Mouse (Mus musculus) spleen, postnatal 36 days (tissue): ENCODE results near the gene H2-Ke6.
A peak's percentile ranks its signal among the peaks of the same experiment; 100 is the strongest.
"Not testable (repeated sequence)": the region's sequence is repeated elsewhere in the genome, so short reads cannot be mapped to it uniquely, and the experiment has no call there.

Experiments
- DNase-seq, 2 experiments: peaks; one replicate each; pipeline ENCODE4 v3.0.0; 2022; ENCODE audit warnings: low spot score in 2 of 2, mixed read lengths in 1 of 2

The H2-Ke6 gene

DNA sequence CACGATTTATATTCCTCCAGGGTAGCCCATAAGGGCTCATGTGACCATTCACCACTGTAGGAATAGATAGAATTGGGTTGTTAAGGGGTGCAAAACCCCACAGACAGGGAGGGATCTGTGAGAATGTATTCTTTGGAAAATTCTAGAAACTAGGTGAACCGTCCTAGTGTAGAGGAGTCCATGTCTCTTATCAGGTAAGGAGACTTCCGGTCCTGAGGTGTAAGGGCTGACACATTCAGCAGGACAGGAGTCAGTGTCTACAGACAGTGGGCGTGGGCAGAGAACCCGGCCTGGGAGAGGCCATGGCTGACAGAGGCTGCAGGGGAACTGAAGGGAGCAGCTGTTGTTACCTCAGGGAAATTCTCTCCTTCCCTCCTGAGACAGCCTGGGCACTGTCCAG lies 29.2 kb downstream of the H2-Ke6 start:
- DNase-seq, result not testable (repeated sequence)

DNA sequence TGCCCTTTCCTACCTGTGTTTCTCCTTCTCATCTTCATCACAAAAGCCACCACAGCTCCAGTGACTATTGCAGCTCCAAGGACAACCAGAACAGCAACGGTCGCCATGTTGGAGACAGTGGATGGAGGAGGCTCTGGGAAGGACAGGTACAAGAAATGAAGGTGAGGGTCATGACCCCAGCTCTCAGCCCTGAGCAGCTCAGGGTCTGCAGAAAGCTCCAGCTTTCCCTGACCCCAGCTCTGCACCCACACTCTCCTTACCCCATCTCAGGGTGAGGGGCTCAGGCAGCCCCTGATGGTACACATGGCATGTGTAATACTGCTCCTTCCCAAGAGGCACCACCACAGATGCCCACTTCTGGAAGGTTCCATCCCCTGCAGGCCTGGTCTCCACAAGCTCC lies 30.8 kb downstream of the H2-Ke6 start:
- DNase-seq, result not testable (repeated sequence)

DNA sequence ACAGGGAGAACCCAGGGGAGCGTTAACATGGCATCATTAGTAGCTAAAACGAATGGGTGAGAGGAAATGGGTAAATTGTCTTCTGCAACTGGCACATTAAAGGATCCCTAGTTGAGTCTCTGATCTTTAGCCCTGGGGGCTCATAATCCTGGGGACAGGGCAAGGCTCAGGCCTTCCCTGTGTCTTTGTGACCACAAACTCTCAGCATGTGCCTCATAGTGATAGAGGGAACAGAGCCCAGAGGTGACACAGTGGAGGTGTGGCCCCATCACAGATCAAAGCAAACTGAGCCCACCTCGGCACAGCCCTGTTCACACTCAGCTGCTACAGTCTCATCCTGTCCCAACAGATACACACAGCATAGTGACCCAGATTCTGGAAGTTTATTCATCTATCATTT lies 32.2 kb downstream of the H2-Ke6 start:
- DNase-seq, result no peak

DNA sequence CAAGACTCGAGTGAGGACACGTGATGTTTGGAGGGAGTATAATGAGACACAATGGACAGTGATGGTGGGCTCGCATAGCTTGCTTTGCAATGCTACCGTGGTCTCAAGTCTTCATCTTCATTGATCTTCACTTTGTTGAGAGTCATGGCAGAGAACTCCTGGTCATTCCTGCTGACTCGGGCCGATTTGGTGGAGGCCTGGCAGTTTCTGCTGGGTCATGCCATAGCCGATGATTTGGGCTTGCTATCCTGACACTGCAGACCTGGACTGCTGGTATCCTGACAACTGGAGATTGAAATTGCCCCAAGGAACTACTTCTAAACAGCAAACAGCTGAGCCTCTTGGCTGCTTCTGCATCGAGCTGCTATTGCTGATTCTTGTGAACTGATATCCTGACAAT lies 32.9 kb downstream of the H2-Ke6 start:
- DNase-seq, result no peak

DNA sequence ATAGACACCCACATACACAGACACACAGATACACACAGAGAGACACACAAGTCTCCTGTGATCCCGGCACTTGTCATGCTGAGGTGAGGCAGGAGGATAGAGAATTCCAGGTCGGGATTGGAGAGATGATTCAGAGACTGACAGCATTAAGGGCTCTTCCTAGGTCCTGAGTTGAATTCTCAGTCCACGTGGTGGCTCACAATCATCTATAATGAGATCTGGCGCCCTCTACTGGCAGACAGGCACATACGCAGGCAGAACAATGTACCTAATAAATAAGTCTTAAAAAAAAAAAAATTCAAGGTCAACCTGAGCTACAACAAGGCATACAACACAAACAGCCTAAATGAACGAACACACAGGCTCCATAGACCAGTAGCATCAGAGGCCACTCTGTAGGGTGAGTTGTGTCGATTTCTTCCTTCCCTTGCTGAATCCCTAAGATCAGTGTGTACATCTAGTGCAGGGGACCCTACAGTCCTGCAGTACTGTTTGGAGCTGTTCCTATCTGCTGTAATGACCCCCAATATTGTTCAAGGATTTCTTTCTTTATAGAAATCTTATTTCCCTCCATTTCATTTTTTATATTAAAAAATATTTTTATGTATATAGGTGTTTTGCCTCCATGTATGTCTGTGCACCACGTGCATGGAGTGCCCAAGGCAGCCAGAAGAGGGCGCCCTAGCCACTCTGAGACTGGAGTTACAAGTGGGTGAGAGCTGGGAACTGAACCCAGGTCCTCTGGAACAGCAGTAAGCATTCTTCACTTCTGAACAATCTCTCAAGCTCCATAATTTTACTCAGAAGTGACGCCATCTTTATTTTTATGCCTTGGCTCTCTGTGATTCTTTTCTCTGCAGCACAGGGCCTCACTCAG lies 35.8 kb downstream of the H2-Ke6 start:
- DNase-seq, result peak; percentile 41 to 59

DNA sequence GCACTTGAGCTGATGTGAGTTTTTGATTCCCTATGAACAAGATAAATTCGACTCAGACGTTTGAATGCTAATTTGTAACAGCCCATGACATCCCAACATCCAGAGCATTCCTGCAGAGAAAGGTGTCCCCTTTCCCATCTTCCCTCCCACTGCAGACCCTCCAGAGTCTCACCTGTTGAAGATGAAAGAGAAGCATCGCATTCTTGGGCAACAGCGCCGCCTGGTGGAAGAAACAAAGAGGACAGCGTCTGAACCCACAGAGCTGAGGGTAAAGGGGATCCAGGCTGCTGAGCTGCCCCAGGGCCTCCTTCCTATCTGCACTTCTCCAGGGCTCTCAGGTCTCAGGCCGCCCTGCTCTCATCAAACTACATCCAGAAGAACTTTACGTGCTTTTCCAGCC lies 45.7 kb downstream of the H2-Ke6 start:
- peak; percentile 49 to 69 for DNase-seq

DNA sequence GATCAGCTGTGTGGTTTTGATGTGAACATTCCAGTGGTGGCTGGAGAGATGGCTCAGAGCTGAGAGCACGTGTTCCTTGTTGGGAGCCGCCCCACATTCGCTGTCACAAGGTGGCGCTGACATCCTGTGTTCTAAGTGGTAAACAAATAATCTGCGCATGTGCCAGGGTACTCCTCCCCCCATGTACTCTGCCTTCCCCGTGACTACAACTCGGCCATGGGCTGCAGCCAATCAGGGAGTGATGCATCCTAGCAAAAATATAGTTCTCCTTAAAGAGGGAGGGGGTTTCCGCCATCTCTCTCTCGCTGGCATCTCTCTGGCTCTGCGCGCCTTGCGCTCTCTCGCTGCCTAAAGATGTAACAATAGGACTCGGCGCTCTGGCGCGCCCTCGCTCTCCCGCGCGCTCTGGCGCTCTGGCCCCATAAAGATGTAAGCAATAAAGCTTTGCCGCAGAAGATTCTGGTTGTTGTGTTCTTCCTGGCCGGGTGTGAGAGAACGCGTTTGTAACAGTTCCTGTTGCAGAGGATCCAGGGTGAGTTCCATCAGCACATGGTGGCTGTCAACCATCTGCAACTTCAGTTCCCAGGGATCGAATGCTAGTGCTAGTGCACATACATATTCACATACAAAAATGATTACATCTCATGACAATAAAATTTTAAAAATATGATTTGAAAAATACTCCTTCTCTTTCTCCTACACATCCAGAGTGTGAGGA lies 46.5 kb downstream of the H2-Ke6 start:
- peak; percentile 87 to 92 for DNase-seq

DNA sequence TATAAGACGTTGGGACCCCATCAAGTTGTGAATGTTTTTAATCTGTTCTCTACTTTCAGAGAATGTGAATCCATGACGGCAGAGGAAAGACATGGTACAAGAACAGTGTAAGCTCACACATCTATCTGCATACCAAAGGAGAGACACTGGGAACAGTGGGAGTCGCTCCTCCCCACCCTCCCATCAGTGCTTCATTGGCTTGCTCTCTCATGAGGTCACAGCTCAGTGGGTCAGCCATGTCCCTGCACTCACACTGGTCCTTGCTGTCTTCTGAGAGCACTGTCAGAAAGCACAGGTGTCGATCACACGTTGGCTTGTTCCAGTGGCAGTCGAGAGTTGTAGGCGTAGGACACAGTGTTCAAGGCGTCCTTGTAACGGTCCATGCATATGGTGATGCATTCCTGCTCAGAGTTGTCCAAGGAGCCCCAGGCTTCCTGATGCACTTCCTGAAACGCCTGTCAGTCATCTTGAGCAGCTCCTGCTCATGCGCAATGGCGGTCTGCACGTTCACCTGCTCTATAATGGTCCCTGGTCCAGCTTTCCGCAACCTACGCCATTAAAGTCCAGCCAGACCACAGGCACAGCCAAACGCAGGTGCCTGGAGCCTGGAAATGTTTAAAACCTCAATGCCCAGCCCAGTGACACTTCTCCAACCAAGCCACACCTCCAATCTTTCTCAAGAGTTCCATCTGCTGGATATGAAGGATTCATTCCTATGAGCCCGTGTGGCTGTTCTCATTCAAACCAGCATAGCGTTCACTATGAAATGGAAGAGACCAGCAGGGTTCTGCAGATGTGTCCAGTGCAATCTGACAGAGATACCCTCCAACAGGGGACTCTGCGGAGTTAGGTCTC lies 47.5 kb downstream of the H2-Ke6 start:
- no peak for DNase-seq

DNA sequence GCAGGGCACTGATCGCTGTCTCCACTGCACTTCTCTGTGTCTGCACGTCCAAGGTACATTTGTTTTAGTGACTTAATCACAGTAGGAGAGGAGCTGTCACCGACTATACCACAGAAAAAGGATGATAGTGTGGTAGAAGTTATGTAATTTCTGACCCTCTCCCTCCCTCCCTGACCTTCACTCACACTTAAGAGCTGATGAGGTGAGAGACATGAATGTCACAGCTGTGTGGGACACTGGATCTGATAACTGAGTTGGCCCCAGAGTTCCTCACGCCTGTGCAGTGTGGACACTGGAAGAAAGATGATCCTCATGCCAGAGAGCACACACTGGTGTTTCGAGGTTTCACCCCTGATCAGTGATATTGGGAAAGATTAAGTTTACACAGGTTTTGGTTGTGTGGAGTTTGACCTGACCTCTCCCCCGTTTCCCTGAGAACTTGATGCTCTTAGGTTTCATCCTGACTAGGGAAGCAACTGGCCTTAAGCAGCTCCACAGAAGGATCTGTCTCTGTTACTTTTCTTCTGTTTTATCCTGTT lies 48.3 kb downstream of the H2-Ke6 start:
- DNase-seq, result no peak

DNA sequence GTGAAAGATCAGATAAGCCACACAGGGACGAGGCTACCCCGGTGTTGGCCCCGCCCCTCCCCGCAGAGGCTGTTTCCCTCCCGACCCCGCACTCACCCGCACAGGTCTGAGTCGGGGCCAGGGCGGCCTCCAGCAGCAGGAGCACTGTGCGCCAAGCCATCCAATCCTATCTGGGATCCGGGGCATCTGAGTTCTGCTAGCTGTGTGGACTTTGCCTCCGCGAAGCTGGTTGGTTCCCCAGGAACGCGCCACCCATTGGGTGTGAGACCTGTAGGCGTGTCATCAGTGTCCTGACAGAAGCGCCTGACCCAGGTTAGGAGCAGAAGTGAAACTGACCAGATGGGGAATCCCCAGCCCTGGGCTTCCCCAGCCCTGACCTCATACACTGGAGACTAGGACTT lies 49.2 kb downstream of the H2-Ke6 start:
- DNase-seq, result peak; percentile 93 to 94

DNA sequence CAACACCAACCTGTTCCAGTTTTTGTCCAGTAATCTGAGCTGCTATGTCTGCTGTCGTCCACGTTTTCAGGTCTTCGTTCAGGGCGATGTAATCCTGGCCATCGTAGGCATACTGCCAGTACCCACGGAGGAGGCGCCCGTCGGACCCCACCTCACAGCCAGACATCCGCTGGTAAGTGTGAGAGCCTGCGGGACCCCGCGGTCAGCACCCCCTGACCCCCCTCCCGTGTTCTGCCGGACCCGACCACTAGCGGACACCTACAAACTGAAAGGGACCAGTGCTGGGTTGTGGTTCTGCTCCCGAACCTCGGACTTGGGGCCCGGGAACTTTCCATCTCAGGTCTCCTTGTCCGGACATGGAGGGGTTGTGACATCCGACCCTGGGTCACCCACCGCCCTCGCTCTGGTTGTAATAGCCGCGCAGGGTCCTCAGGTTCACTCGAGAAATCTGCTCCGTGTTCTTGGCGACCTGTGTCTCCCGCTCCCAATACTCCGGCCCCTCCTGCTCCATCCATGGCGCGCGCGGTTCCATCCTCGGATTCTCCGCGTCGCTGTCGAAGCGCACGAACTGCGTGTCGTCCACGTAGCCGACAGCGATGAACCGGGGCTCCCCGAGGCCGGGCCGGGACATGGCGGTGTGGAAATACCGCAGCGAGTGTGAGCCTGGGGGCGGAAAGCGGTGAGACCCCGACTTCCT lies 49.9 kb downstream of the H2-Ke6 start:
- no peak for DNase-seq
